ENCODE assay signal across 26 mouse cellular contexts in genomic region chr13:49193650-49194049, GRCm38 (mm10). TPM values are rescaled to one million over a fixed set of nuclear protein-coding genes. Genes with fewer than 3 reads are reported as not detected.
A peak's percentile ranks its signal among the peaks of the same experiment; 100 is the strongest.
DNase-seq lines count a peak whose midpoint lies in the region; ATAC-seq and TF ChIP-seq lines count a peak whose summit lies in the region.
"Had no signal": no experiment of that assay in that cellular context is flagged by ENCODE, and none has a peak within 500 bp of the region (broad histone marks: within the 10 kb centered on the region; RNA-seq: fewer than 3 reads in every experiment).

No protein-coding gene starts in this region.

- no peak overlapping the region for H3K4me2 ChIP-seq in hindbrain, embryonic 11.5 days (replicated peaks; ENCODE audit: low read depth, low read length)

- no peak for ATAC-seq in megakaryocyte, adult 5-6 weeks (ENCODE audit: poor library complexity, severe bottlenecking)
- no peak for ATAC-seq in hindbrain, embryonic 11.5 days (ENCODE audit: low FRiP score)
- ATAC-seq: activated CD4-positive, CD25-positive, alpha-beta regulatory T cell, adult 4 months; CD4-positive, CD25-positive, alpha-beta regulatory T cell, adult 4 months; Patski had no signal

- H3K79me2 ChIP-seq in macrophage (ENCODE audit: inconsistent target): peaks cover 70% of the 10 kb centered on the region

- H3K9ac ChIP-seq in hindbrain, embryonic 11.5 days (ENCODE audit: low read depth, low read length): no peak overlapping the region

- WGBS in macrophage (ENCODE audit: missing documents): 98% methylated on average over 17 of the region's 17 CpGs
- 93% methylated on average over 17 of the region's 17 CpGs for WGBS in hindbrain, embryonic 11.5 days

- TF ChIP-seq CTCF in bone marrow macrophage, adult 2 months (IDR thresholded peaks at IDR 0.05; ENCODE audit: low read depth, low read length): no peak

- peaks cover 100% of the 10 kb centered on the region for H3K4me1 ChIP-seq in megakaryocyte, embryonic 14.5 days
- peaks cover 85% of the 10 kb centered on the region for H3K4me1 ChIP-seq in bone marrow macrophage, adult 2 months (ENCODE audit: control insufficient read depth, insufficient read depth, low read length)
- peaks cover 5% of the 10 kb centered on the region; the same call in 1 of the 2 replicates for H3K4me1 ChIP-seq in hindbrain, embryonic 11.5 days (replicated peaks; ENCODE audit: control insufficient read depth, insufficient read depth, low read length)

- no peak for TF ChIP-seq POLR2A in bone marrow macrophage, adult 2 months (IDR thresholded peaks at IDR 0.05; ENCODE audit: borderline replicate concordance, low read depth, low read length)

- H3K27me3 ChIP-seq in megakaryocyte, embryonic 14.5 days (replicated peaks): peaks cover 3% of the 10 kb centered on the region
- H3K27me3 ChIP-seq in hindbrain, embryonic 11.5 days (ENCODE audit: control insufficient read depth, insufficient read depth, low read length): no peaks in the 10 kb centered on the region
- H3K27me3 ChIP-seq: CH12.LX, Patski had no signal

- H3K27ac ChIP-seq in bone marrow macrophage, adult 2 months (ENCODE audit: insufficient read depth, low read depth, low read length): peak overlapping the region; percentile 25; the same call in 1 of the 2 replicates
- 0 out of 2 replicates have a peak overlapping the region, but pooled peaks have one; percentile 99 for H3K27ac ChIP-seq in macrophage
- no peak overlapping the region for H3K27ac ChIP-seq in hindbrain, embryonic 11.5 days (ENCODE audit: low read depth, low read length)

- peak; percentile 90 for DNase-seq in heart, adult 11 months
- no peak for DNase-seq in heart, postnatal 25 days (ENCODE audit: low spot score)
- no peak for DNase-seq in hindbrain, embryonic 11.5 days (ENCODE audit: low spot score)
- no peak for DNase-seq in c-Kit-positive CD71-positive TER-119-positive erythroid progenitor cells, embryonic 14.5 days (ENCODE audit: low spot score)
- DNase-seq: adrenal gland, adult 2 months; adrenal gland, adult 8-10 months; adrenal gland, postnatal 10 days; adrenal gland, postnatal 14 days; adrenal gland, postnatal 25 days; adrenal gland, postnatal 36 days; B cell, adult 2 months; cerebellum, adult 11 months; cerebellum, adult 11-12 months; cerebellum, adult 18-20 months; cerebellum, adult 2 months had no signal

- intact Hi-C loops in heart, postnatal 25 days (cut with DNase I): no loop called here

- peaks cover 97% of the 10 kb centered on the region for H3K36me3 ChIP-seq in megakaryocyte, embryonic 14.5 days (replicated peaks; ENCODE audit: low read length)
- peaks cover 23% of the 10 kb centered on the region for H3K36me3 ChIP-seq in macrophage (ENCODE audit: inconsistent target)
- no peaks in the 10 kb centered on the region for H3K36me3 ChIP-seq in hindbrain, embryonic 11.5 days (ENCODE audit: control insufficient read depth, insufficient read depth, low read length)

- H3K9me3 ChIP-seq in megakaryocyte, embryonic 14.5 days: no peaks in the 10 kb centered on the region
- H3K9me3 ChIP-seq in hindbrain, embryonic 11.5 days (ENCODE audit: control insufficient read depth, low read length): no peaks in the 10 kb centered on the region
- H3K9me3 ChIP-seq: G1E had no signal

- peak overlapping the region; percentile 85 for H3K4me3 ChIP-seq in megakaryocyte, embryonic 14.5 days (replicated peaks)
- H3K4me3 ChIP-seq in bone marrow macrophage, adult 2 months (ENCODE audit: insufficient read depth, low read length): no peak overlapping the region
- no peak overlapping the region for H3K4me3 ChIP-seq in macrophage (ENCODE audit: inconsistent target)
- no peak overlapping the region for H3K4me3 ChIP-seq in hindbrain, embryonic 11.5 days (ENCODE audit: low read depth, low read length)

RNA-seq across cellular contexts. Expression of gene Ninj1, which starts 6.4 kb away (rescaled TPM):
- 100 to 1,000 TPM; 101 to 109 TPM for total RNA-seq in heart, postnatal 25 days (2021)
- polyA plus RNA-seq in megakaryocyte, embryonic 14.5 days (2012; ENCODE audit: insufficient read depth, low replicate concordance): 422 and 866 TPM in 2 replicates
- total RNA-seq in megakaryocyte, adult 5-6 weeks (2015): 76.1 and 81.6 TPM in 2 replicates
- 33.4 and 48.2 TPM in 2 replicates for total RNA-seq in megakaryocyte, adult 5-6 weeks (2017)
- polyA plus RNA-seq in bone marrow macrophage, adult 2 months (2012; ENCODE audit: insufficient read depth, insufficient read length, missing spikeins): 497 and 521 TPM in 2 replicates
- 100 to 1,000 TPM in 15 of 26 experiments, 10 to 100 TPM in 11; 30.0 to 203 (median 120) TPM for total RNA-seq in macrophage (2018; cell fraction: chromatin; rRNA removed)
- total RNA-seq in macrophage (2018; cell fraction: cytosol; rRNA removed): 100 to 1,000 TPM; 384 to 615 (median 485) TPM
- 100 to 1,000 TPM in 25 of 26 experiments, 10 to 100 TPM in 1; 70.1 to 330 (median 238) TPM for total RNA-seq in macrophage (2018; cell fraction: nucleus; rRNA removed)
- polyA plus RNA-seq in macrophage (2018): 275 to 508 TPM (median 332 TPM) in 3 replicates
- polyA plus RNA-seq in hindbrain, embryonic 11.5 days (2014; fragmentation: Nextera tagmentation; extraction: Ambion mirVana): 20.6 and 21.5 TPM in 2 replicates

RNA-seq across cellular contexts. Expression of gene Card19, which starts 22.2 kb away (rescaled TPM):
- total RNA-seq in heart, postnatal 25 days (2021): 100 to 1,000 TPM; 152 to 154 TPM
- polyA plus RNA-seq in megakaryocyte, embryonic 14.5 days (2012; ENCODE audit: insufficient read depth, low replicate concordance): 534 and 845 TPM in 2 replicates
- total RNA-seq in megakaryocyte, adult 5-6 weeks (2015): 85.5 and 103 TPM in 2 replicates
- total RNA-seq in megakaryocyte, adult 5-6 weeks (2017): 91.0 and 123 TPM in 2 replicates
- polyA plus RNA-seq in bone marrow macrophage, adult 2 months (2012; ENCODE audit: insufficient read depth, insufficient read length, missing spikeins): 261 and 268 TPM in 2 replicates
- total RNA-seq in macrophage (2018; cell fraction: chromatin; rRNA removed): 100 to 1,000 TPM in 16 of 26 experiments, 10 to 100 TPM in 10; 39.0 to 263 (median 106) TPM
- total RNA-seq in macrophage (2018; cell fraction: cytosol; rRNA removed): 100 to 1,000 TPM in 24 of 26 experiments, 10 to 100 TPM in 2; 89.0 to 237 (median 139) TPM
- total RNA-seq in macrophage (2018; cell fraction: nucleus; rRNA removed): 100 to 1,000 TPM in 13 of 26 experiments, 10 to 100 TPM in 13; 48.7 to 301 (median 97.5) TPM
- 133 to 174 TPM (median 144 TPM) in 3 replicates for polyA plus RNA-seq in macrophage (2018)
- 20.3 and 27.4 TPM in 2 replicates for polyA plus RNA-seq in hindbrain, embryonic 11.5 days (2014; fragmentation: Nextera tagmentation; extraction: Ambion mirVana)

RNA-seq across cellular contexts. Expression of gene Wnk2, which starts 45.8 kb away (rescaled TPM):
- 10 to 100 TPM; 71.4 to 78.2 TPM for total RNA-seq in heart, postnatal 25 days (2021)
- 0.02 and 0.35 TPM in 2 replicates for polyA plus RNA-seq in megakaryocyte, embryonic 14.5 days (2012; ENCODE audit: insufficient read depth, low replicate concordance)
- 0.66 and 1.6 TPM in 2 replicates for total RNA-seq in megakaryocyte, adult 5-6 weeks (2015)
- total RNA-seq in megakaryocyte, adult 5-6 weeks (2017): 0.33 and 0.48 TPM in 2 replicates
- polyA plus RNA-seq in bone marrow macrophage, adult 2 months (2012; ENCODE audit: insufficient read depth, insufficient read length, missing spikeins): not detected in 2 replicates
- total RNA-seq in macrophage (2018; cell fraction: chromatin; rRNA removed): 1 to 10 TPM in 14 of 26 experiments, under 1 TPM in 5, not detected in 7; 0.12 to 6.5 (median 3.8) TPM
- total RNA-seq in macrophage (2018; cell fraction: cytosol; rRNA removed): under 1 TPM in 16 of 26 experiments, not detected in 10; under 0.01 to 0.81 (median 0.47) TPM
- 1 to 10 TPM in 11 of 26 experiments, under 1 TPM in 4, not detected in 11; 0.08 to 5.1 (median 1.9) TPM for total RNA-seq in macrophage (2018; cell fraction: nucleus; rRNA removed)
- not detected in 3 replicates for polyA plus RNA-seq in macrophage (2018)
- 8.5 and 11.0 TPM in 2 replicates for polyA plus RNA-seq in hindbrain, embryonic 11.5 days (2014; fragmentation: Nextera tagmentation; extraction: Ambion mirVana)
- total RNA-seq: MEL had no signal
- polyA plus RNA-seq: activated CD4-positive, CD25-positive, alpha-beta regulatory T cell, adult 4 months; C2C12; CD4-positive, CD25-positive, alpha-beta regulatory T cell, adult 4 months; G1E had no signal

RNA-seq across cellular contexts. Expression of gene Susd3, which starts 54.9 kb away (rescaled TPM):
- under 1 TPM; 0.70 to 0.87 TPM for total RNA-seq in heart, postnatal 25 days (2021)
- 289 and 697 TPM in 2 replicates for polyA plus RNA-seq in megakaryocyte, embryonic 14.5 days (2012; ENCODE audit: insufficient read depth, low replicate concordance)
- 44.4 and 49.1 TPM in 2 replicates for total RNA-seq in megakaryocyte, adult 5-6 weeks (2015)
- total RNA-seq in megakaryocyte, adult 5-6 weeks (2017): 39.6 and 42.3 TPM in 2 replicates
- 139 and 143 TPM in 2 replicates for polyA plus RNA-seq in bone marrow macrophage, adult 2 months (2012; ENCODE audit: insufficient read depth, insufficient read length, missing spikeins)
- 10 to 100 TPM in 13 of 26 experiments, 1 to 10 TPM in 13; 1.5 to 48.4 (median 10.7) TPM for total RNA-seq in macrophage (2018; cell fraction: chromatin; rRNA removed)
- 10 to 100 TPM; 10.5 to 38.8 (median 20.5) TPM for total RNA-seq in macrophage (2018; cell fraction: cytosol; rRNA removed)
- total RNA-seq in macrophage (2018; cell fraction: nucleus; rRNA removed): 10 to 100 TPM in 15 of 26 experiments, 1 to 10 TPM in 11; 3.7 to 42.9 (median 10.8) TPM
- 17.9 to 41.2 TPM (median 39.0 TPM) in 3 replicates for polyA plus RNA-seq in macrophage (2018)
- 0.63 and 0.73 TPM in 2 replicates for polyA plus RNA-seq in hindbrain, embryonic 11.5 days (2014; fragmentation: Nextera tagmentation; extraction: Ambion mirVana)
- polyA plus RNA-seq: Patski had no signal

Comparison
In these comparisons a context has a peak if more than half of its experiments do, and no peak if none do; other contexts are left out.
1. RNA of gene Ninj1, which starts 6.4 kb away (polyA plus RNA-seq): 422 to 866 TPM in megakaryocyte, embryonic 14.5 days, 497 to 521 TPM in bone marrow macrophage, adult 2 months and 275 to 508 TPM in macrophage; 20.6 to 21.5 TPM in hindbrain, embryonic 11.5 days; every median in the first group is over 10 times any median in the second.